Mouse (Mus musculus) C2C12 (cell line): ENCODE measurements around the gene Fam241b. TPM values are rescaled to one million over a fixed set of nuclear protein-coding genes. Genes with fewer than 3 reads are reported as not detected.

Experiments used
- H3K27me3 ChIP-seq: one replicate; pipeline ENCODE4 v1.6.1; 2011; ENCODE audit not compliant: control insufficient read depth, insufficient read depth, insufficient read length
- H3K36me3 ChIP-seq: one replicate; pipeline ENCODE4 v1.6.1; 2011; ENCODE audit not compliant: control insufficient read depth, insufficient read depth
- H3K4me3 ChIP-seq: one replicate; pipeline ENCODE4 v1.5.1; 2011; ENCODE audit warnings: mild to moderate bottlenecking, control low read depth; ENCODE audit not compliant: poor library complexity, insufficient read depth, severe bottlenecking
- H3K79me2 ChIP-seq: one replicate; pipeline ENCODE4 v1.6.1; 2011; ENCODE audit not compliant: control insufficient read depth, insufficient read depth
- H3K79me3 ChIP-seq: one replicate; pipeline ENCODE4 v1.6.1; 2011; ENCODE audit warnings: low read depth, control low read depth
- H3ac ChIP-seq: one replicate; pipeline ENCODE3; 2011; ENCODE audit warnings: low read depth; ENCODE audit not compliant: control insufficient read depth, insufficient read length
- CEBPB ChIP-seq: IDR thresholded peaks from one replicate; pipeline ENCODE4 v1.6.1; 2011; ENCODE audit warnings: low read depth, mild to moderate bottlenecking, control low read depth, moderate library complexity
- CTCF ChIP-seq: IDR thresholded peaks from one replicate; pipeline ENCODE4 v1.5.1; 2011; ENCODE audit not compliant: control insufficient read depth, insufficient read depth, insufficient read length
- FOSL1 ChIP-seq: IDR thresholded peaks from one replicate; pipeline ENCODE4 v1.8.0; 2011; ENCODE audit warnings: mild to moderate bottlenecking, low read length; ENCODE audit not compliant: poor library complexity, insufficient read depth, severe bottlenecking
- MAX ChIP-seq: IDR thresholded peaks from one replicate; pipeline ENCODE4 v1.6.1; 2011; ENCODE audit warnings: mild to moderate bottlenecking, control low read depth
- MYOD1 ChIP-seq: IDR thresholded peaks from one replicate; pipeline ENCODE4 v1.6.1; 2011; ENCODE audit warnings: low read depth; ENCODE audit not compliant: control insufficient read depth, insufficient read length
- MYOG ChIP-seq: IDR thresholded peaks from one replicate; pipeline ENCODE4 v1.6.1; 2011; ENCODE audit not compliant: control insufficient read depth, insufficient read length; ENCODE audit errors: extremely low read depth
- USF1 ChIP-seq: IDR thresholded peaks from one replicate; pipeline ENCODE4 v1.6.1; 2011; ENCODE audit warnings: low read depth, mild to moderate bottlenecking, control low read depth, moderate library complexity
- polyA plus RNA-seq: library from polyadenylated mRNA; unstranded; fragments of >200 nt; fragmentation: generic; extraction: Trizol; gene quantifications from one replicate; pipeline ENCODE4 v1.2.1, GENCODE M21; 2012; ENCODE audit warnings: missing spikeins

Fam241b gene
- polyA plus RNA-seq, 1 experiment, result 1.9 TPM

DNA sequence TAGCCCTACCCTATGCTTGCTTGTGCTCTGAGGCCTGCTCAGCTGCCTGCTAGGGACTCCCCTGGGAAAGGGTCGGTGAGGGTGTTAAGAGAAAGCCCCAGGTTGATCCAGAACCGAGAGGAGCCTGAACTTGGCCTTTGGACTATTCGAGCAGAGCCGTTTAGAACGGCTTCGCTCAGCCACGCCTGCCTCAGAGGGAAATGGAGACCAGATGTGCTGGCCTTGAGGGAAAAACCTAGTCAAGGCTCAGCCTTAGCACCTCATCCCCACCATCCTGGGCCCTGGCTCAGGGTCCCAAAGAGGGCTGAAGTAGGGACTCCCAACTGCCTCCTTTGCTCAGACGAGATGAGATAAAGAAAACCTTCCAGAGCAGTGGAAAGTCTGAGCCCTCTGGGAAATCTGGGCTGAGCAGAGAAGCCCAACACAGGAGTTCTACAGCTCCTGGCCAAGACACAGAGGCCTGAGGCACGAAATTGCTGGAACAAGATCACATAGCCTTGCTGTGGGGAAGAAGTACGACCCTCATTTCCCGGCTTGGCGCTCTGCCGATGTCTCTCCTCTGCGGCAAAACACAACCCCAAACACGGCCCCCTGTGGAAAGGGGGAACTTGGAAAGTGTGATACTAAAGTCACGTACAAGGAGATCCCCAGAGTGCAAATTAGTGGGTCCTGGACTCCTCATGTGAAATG, 83.4 kb downstream of the Fam241b start:
- H3K79me2 ChIP-seq, result no peaks in the 10 kb centered on the region
- no peaks in the 10 kb centered on the region for H3K36me3 ChIP-seq
- no peaks in the 10 kb centered on the region for H3K79me3 ChIP-seq
- no peak overlapping the region for H3ac ChIP-seq
- TF ChIP-seq CTCF (no peak), USF1 (no peak), MYOG (no peak), MYOD1 (no peak), MAX (no peak), FOSL1 (no peak), CEBPB (no peak)
- peaks cover 32% of the 10 kb centered on the region for H3K27me3 ChIP-seq
- no peak overlapping the region for H3K4me3 ChIP-seq

DNA sequence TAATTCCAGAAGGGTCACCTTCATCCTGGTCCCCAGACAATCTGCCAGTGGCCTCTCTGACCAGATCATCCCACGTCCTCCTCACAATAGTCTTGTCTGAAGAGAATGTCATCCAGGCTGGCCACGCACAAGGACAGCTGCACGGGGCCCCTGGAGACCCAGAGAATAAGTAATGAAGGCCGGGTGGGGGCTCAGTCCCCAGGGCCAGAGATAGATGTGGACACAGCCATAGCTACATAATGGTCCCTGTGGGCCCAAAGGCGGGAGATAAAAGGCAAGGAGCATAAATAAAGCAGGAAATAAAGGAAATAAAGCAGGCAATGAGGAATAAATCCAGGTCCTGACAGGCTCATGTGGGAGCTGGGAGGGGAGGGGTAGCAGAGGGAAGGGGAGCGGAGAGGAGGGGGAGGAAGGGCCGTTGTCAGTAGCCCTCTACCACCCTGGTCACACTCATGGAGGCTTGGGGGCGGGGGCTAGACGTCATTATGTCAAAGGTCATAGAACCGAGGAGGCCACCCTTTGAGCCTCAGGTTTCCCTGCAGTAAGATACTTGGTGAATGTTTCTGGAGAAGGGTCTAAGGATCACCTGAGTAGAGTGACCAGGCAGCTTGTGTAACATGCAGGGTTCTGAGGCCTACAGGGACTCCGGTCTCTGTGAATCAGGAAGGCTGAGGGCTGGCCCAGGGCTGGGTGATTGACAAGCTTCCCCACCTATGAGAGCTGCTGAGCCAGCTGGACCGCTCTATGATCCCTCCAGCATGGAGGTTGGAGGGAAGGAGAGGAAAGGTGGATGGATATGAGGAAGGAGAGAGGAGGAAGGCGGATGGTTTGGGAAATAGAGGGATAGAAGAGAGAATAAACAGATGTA, 85.0 kb downstream of the Fam241b start:
- Histone ChIP-seq H3K27me3 (peaks cover 32% of the 10 kb centered on the region), H3K79me2 (no peaks in the 10 kb centered on the region), H3K79me3 (no peaks in the 10 kb centered on the region), H3ac (no peak overlapping the region), H3K4me3 (no peak overlapping the region), H3K36me3 (no peaks in the 10 kb centered on the region)
- TF ChIP-seq CEBPB (no peak), USF1 (no peak), CTCF (no peak), FOSL1 (no peak), MAX (no peak), MYOD1 (no peak)

Other genes with a start within 250 kb of the Fam241b start
- gene Col13a1, start 164.8 kb downstream of the Fam241b start, polyA plus RNA-seq, result not detected
- not detected for gene Neurog3, start 10.8 kb downstream of the Fam241b start, polyA plus RNA-seq
- 5.6 TPM for gene Tspan15, start 87.3 kb upstream of the Fam241b start, polyA plus RNA-seq
- gene Tacr2, start 108.5 kb upstream of the Fam241b start, polyA plus RNA-seq, result 0.04 TPM
- 65.7 TPM for gene Hk1, start 236.0 kb upstream of the Fam241b start, polyA plus RNA-seq